Mouse (Mus musculus) small intestine, adult 2 months (tissue): ENCODE data around the gene Batf3. TPM values are rescaled to one million over a fixed set of nuclear protein-coding genes. Genes with fewer than 3 reads are reported as not detected.

Source experiments
- H3K27ac ChIP-seq: fragments of 200-500 bp; 2 replicates; pipeline ENCODE4 v1.5.1; 2012; ENCODE audit warnings: low read depth, low read length, control low read depth, inconsistent platforms; ENCODE audit not compliant: insufficient read depth
- H3K27me3 ChIP-seq: fragments of 200-500 bp; 2 replicates; pipeline ENCODE4 v1.6.1; 2012; ENCODE audit warnings: mild to moderate bottlenecking, moderate library complexity, low read length, inconsistent platforms; ENCODE audit not compliant: control insufficient read depth, insufficient read depth
- H3K36me3 ChIP-seq: fragments of 200-500 bp; 2 replicates; pipeline ENCODE4 v1.6.1; 2012; ENCODE audit warnings: mild to moderate bottlenecking, low read length, control low read depth, inconsistent platforms; ENCODE audit not compliant: control insufficient read depth, insufficient read depth
- H3K4me1 ChIP-seq: fragments of 200-500 bp; 2 replicates; pipeline ENCODE4 v1.6.1; 2012; ENCODE audit warnings: low read length, inconsistent platforms, mixed read lengths; ENCODE audit not compliant: control insufficient read depth, insufficient read depth, insufficient read length
- H3K4me3 ChIP-seq: fragments of 200-500 bp; 2 replicates; pipeline ENCODE4 v1.5.1; 2012; ENCODE audit warnings: low read depth, mild to moderate bottlenecking, control low read depth, inconsistent platforms, low read length, moderate library complexity
- CTCF ChIP-seq: fragments of 200-500 bp; IDR thresholded peaks from 2 replicates; pipeline ENCODE4 v1.5.1; 2012; ENCODE audit warnings: low read depth, mild to moderate bottlenecking, control low read depth, inconsistent platforms, low read length, moderate library complexity, mixed read lengths; ENCODE audit not compliant: insufficient replicate concordance, insufficient read length; ENCODE audit errors: extremely low read depth
- POLR2A ChIP-seq: fragments of 200-500 bp; IDR thresholded peaks from 2 replicates; pipeline ENCODE4 v1.6.1; 2012; ENCODE audit warnings: low read depth, mild to moderate bottlenecking, control low read depth, inconsistent platforms, low read length, moderate library complexity
- WGBS: fragments of 180-500 bp; shearing (Covaris S2); methylation state at CpG from one replicate; pipeline ENCODE4 v1.1.7; 2018; 5-methylcytosine and 5-hydroxymethylcytosine counted together
- polyA plus RNA-seq: library from polyadenylated mRNA; depleted of rRNA; stranded (reverse); fragments of >200 nt; gene quantifications from 2 replicates; pipeline ENCODE4 v1.2.3, GENCODE M21; 2012

The Batf3 gene
- polyA plus RNA-seq, 1 experiment = 11.5 TPM

GRCm38 (mm10) chr1:191096871-191097681, 571 bp upstream of the Batf3 start:
- 29% methylated on average over 14 of the region's 14 CpGs for WGBS
- H3K4me3 ChIP-seq = no peak overlapping the region
- peaks cover 22% of the 10 kb centered on the region for H3K27me3 ChIP-seq
- TF ChIP-seq POLR2A (no peak), CTCF (no peak)
- peaks cover 6% of the 10 kb centered on the region; the same call in 1 of the 2 replicates for H3K4me1 ChIP-seq
- no peaks in the 10 kb centered on the region for H3K36me3 ChIP-seq
- H3K27ac ChIP-seq = no peak overlapping the region

GRCm38 (mm10) chr1:191099114-191099513, 1.5 kb downstream of the Batf3 start:
- Histone ChIP-seq H3K36me3 (no peaks in the 10 kb centered on the region), H3K27ac (no peak overlapping the region), H3K27me3 (peaks cover 22% of the 10 kb centered on the region), H3K4me3 (no peak overlapping the region), H3K4me1 (peaks cover 6% of the 10 kb centered on the region; the same call in 1 of the 2 replicates)
- TF ChIP-seq POLR2A = no peak
- TF ChIP-seq CTCF = no peak
- 40% methylated on average over 5 of the region's 5 CpGs for whole genome bisulfite sequencing

GRCm38 (mm10) chr1:191099772-191100291, 2.2 kb downstream of the Batf3 start:
- WGBS = 65% methylated on average over 5 of the region's 5 CpGs
- no peak overlapping the region for H3K27ac ChIP-seq
- no peak overlapping the region for H3K4me3 ChIP-seq
- no peak for TF ChIP-seq POLR2A
- no peak for TF ChIP-seq CTCF
- H3K36me3 ChIP-seq = no peaks in the 10 kb centered on the region
- peaks cover 22% of the 10 kb centered on the region for H3K27me3 ChIP-seq
- H3K4me1 ChIP-seq = peaks cover 6% of the 10 kb centered on the region; the same call in 1 of the 2 replicates

- Histone ChIP-seq H3K36me3 (no peaks in the 10 kb centered on the region), H3K27me3 (peaks cover 16% of the 10 kb centered on the region), H3K4me3 (no peak overlapping the region), H3K4me1 (peaks cover 6% of the 10 kb centered on the region; the same call in 1 of the 2 replicates), H3K27ac (no peak overlapping the region)
- 81% methylated on average over 15 of the region's 15 CpGs for WGBS
- TF ChIP-seq CTCF (no peak), POLR2A (no peak)
Observed at GRCm38 (mm10) chr1:191102730-191103370, 5.2 kb downstream of the Batf3 start.

- Histone ChIP-seq H3K27ac (no peak overlapping the region), H3K4me1 (no peaks in the 10 kb centered on the region), H3K4me3 (no peak overlapping the region), H3K36me3 (no peaks in the 10 kb centered on the region), H3K27me3 (0 out of 2 replicates have a peak, but pooled peaks cover 2% of the 10 kb centered on the region)
- 70% methylated on average over 9 of the region's 9 CpGs for WGBS
- TF ChIP-seq POLR2A (no peak), CTCF (no peak)
Observed at GRCm38 (mm10) chr1:191105246-191105645, 7.6 kb downstream of the Batf3 start.

GRCm38 (mm10) chr1:191107306-191107705, 9.7 kb downstream of the Batf3 start:
- Histone ChIP-seq H3K27me3 (no peaks in the 10 kb centered on the region), H3K27ac (no peak overlapping the region), H3K4me1 (no peaks in the 10 kb centered on the region; the same call in 1 of the 2 replicates), H3K36me3 (no peaks in the 10 kb centered on the region), H3K4me3 (no peak overlapping the region)
- TF ChIP-seq CTCF (no peak), POLR2A (no peak)
- WGBS = 51% methylated on average over 10 of the region's 10 CpGs

- Histone ChIP-seq H3K27me3 (no peaks in the 10 kb centered on the region), H3K27ac (peak overlapping the region; percentile 60; the same call in 1 of the 2 replicates), H3K4me1 (no peaks in the 10 kb centered on the region; the same call in 1 of the 2 replicates), H3K4me3 (no peak overlapping the region), H3K36me3 (no peaks in the 10 kb centered on the region)
- TF ChIP-seq CTCF = no peak
- no peak for TF ChIP-seq POLR2A
- 84% methylated on average over 9 of the region's 9 CpGs for WGBS
Observed at GRCm38 (mm10) chr1:191109907-191110306, 12.3 kb downstream of the Batf3 start.
